ENCODE assay signal across 10 mouse cellular contexts in the genomic region with DNA sequence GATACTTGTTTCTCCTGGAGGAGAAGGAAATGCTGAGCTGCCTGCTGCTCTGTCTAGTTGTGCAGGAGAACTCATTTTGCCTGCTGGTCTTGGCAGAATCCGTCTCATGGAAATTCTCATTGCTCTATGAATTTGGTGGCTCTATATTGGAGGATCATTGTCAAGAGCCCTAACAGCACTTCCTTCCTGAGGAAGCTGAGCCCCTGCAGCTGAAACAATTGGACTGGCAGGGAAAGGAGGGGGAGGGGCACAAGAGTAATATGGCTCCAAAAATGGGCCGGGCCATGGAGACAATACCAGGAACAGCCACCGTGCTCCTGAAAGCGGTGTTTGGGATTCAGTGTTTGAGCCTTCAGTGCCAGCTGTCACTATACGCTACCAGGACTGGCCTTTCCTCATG. TPM values are rescaled to one million over a fixed set of nuclear protein-coding genes. Genes with fewer than 3 reads are reported as not detected.
DNase-seq lines count a peak whose midpoint lies in the region; TF ChIP-seq lines count a peak whose summit lies in the region.
"Had no signal": no experiment of that assay in that cellular context is flagged by ENCODE, and none has a peak within 500 bp of the region (broad histone marks: within the 10 kb centered on the region; RNA-seq: fewer than 3 reads in every experiment).

No protein-coding gene starts in this region.

- no peaks in the 10 kb centered on the region for H3K36me3 ChIP-seq in embryonic facial prominence, embryonic 10.5 days (replicated peaks)
- H3K36me3 ChIP-seq: hindbrain, embryonic 13.5 days had no signal

- TF ChIP-seq CTCF in lung, adult 2 months (IDR thresholded peaks at IDR 0.05; ENCODE audit: insufficient read depth, low read length) = peak; percentile 32; the same call in 1 of the 2 replicates

- peak; percentile 29 for DNase-seq in embryo, embryonic 10 days (ENCODE audit: low spot score)
- DNase-seq in embryo, embryonic 9.5 days (ENCODE audit: extremely low spot score) = no peak
- DNase-seq in embryonic facial prominence, embryonic 10.5 days (ENCODE audit: low spot score) = no peak
- DNase-seq in kidney, adult 18-20 months = peak; percentile 49
- no peak for DNase-seq in lung, adult 2 months
- DNase-seq in Muller cell, postnatal 12 days (ENCODE audit: inconsistent ontology term) = no peak
- no peak for DNase-seq in left cerebral cortex, adult 18-20 months (ENCODE audit: low spot score in 2 of 2)
- no peak for DNase-seq in thymus, adult 18-20 months

- no peaks in the 10 kb centered on the region for H3K9me3 ChIP-seq in embryonic facial prominence, embryonic 10.5 days
- H3K9me3 ChIP-seq: hindbrain, embryonic 13.5 days had no signal

- 0 out of 2 replicates have a peak, but pooled peaks cover 3% of the 10 kb centered on the region for H3K4me1 ChIP-seq in embryonic facial prominence, embryonic 10.5 days
- peaks cover 20% of the 10 kb centered on the region for H3K4me1 ChIP-seq in lung, adult 2 months (ENCODE audit: control insufficient read depth, insufficient read depth, low read length)
- H3K4me1 ChIP-seq: hindbrain, embryonic 13.5 days had no signal

- H3K4me3 ChIP-seq in embryonic facial prominence, embryonic 10.5 days = no peak overlapping the region
- H3K4me3 ChIP-seq in lung, adult 2 months (replicated peaks; ENCODE audit: extremely low read depth, low read depth, low read length) = no peak overlapping the region
- H3K4me3 ChIP-seq: hindbrain, embryonic 13.5 days had no signal

- no peak; the same call in 1 of the 2 replicates for TF ChIP-seq POLR2A in lung, adult 2 months (IDR thresholded peaks at IDR 0.05; ENCODE audit: borderline replicate concordance, extremely low read depth, low read depth, low read length)

- H3K27me3 ChIP-seq in embryonic facial prominence, embryonic 10.5 days (replicated peaks; ENCODE audit: low read depth, poor library complexity, severe bottlenecking) = no peaks in the 10 kb centered on the region
- H3K27me3 ChIP-seq: hindbrain, embryonic 13.5 days had no signal

- 78% methylated on average over 5 of the region's 5 CpGs for WGBS in embryonic facial prominence, embryonic 10.5 days
- 43% methylated on average over 5 of the region's 5 CpGs for whole genome bisulfite sequencing in lung, adult 2 months

- H3K27ac ChIP-seq in embryonic facial prominence, embryonic 10.5 days (replicated peaks) = peak overlapping the region; percentile 19; the same call in 1 of the 2 replicates

RNA-seq across cellular contexts. Expression of a gene that starts 22.6 kb away (rescaled TPM):
- 2.5 and 2.7 TPM in 2 replicates for polyA plus RNA-seq in embryonic facial prominence, embryonic 10.5 days (2016; fragmentation: Nextera tagmentation; extraction: Ambion mirVana)
- 15.1 and 16.3 TPM in 2 replicates for polyA plus RNA-seq in lung, adult 2 months (2012; rRNA removed)
- total RNA-seq in left cerebral cortex, adult 18-20 months (2021) = 1 to 10 TPM; 3.0 to 3.8 TPM
- polyA plus RNA-seq: C2C12 had no signal

RNA-seq across cellular contexts. Expression of a gene that starts 59.2 kb away (rescaled TPM):
- polyA plus RNA-seq in embryonic facial prominence, embryonic 10.5 days (2016; fragmentation: Nextera tagmentation; extraction: Ambion mirVana) = 0.41 and 0.61 TPM in 2 replicates
- 19.8 and 22.6 TPM in 2 replicates for polyA plus RNA-seq in lung, adult 2 months (2012; rRNA removed)
- 1 to 10 TPM; 3.4 to 3.9 TPM for total RNA-seq in left cerebral cortex, adult 18-20 months (2021)

Comparison
In these comparisons a context has a peak if more than half of its experiments do, and no peak if none do; other contexts are left out.
1. DNase-seq: peak in embryo, embryonic 10 days (single experiment) and kidney, adult 18-20 months (single experiment); none in embryo, embryonic 9.5 days (single experiment), embryonic facial prominence, embryonic 10.5 days (single experiment), lung, adult 2 months (single experiment), Muller cell, postnatal 12 days (single experiment), left cerebral cortex, adult 18-20 months (0 of 2) and thymus, adult 18-20 months (0 of 2).
2. RNA of a gene that starts 59.2 kb away (polyA plus RNA-seq): 19.8 to 22.6 TPM in lung, adult 2 months; 0.41 to 0.61 TPM in embryonic facial prominence, embryonic 10.5 days; every median in the first group is over 10 times any median in the second.